Mouse (Mus musculus): ENCODE results near the gene Izumo1r. TPM values are rescaled to one million over a fixed set of nuclear protein-coding genes. Genes with fewer than 3 reads are reported as not detected.

The Izumo1r gene
- polyA plus RNA-seq, 1 experiment from 2014 or later = not detected

DNA sequence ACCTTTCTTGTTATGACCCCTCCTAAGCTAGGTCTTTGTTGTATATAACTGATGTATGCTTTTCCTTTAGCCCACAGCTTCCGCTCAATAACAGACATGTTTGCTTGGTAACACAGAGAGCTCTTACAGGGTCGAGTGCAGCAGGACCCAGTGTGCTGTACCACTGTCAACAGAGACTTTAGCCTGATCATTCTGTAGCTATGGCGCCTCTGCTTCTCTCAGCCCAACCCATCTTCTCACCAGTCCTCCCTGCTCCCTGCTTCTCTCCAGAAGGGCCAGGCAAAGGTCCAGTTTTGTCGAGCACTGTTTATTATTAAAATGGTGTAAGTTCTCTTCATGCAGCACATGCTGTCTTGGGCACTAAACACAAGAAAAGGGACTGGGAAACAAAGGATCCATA, 19.9 kb upstream of the Izumo1r start:
- Histone ChIP-seq H3K9me3 (no peaks in the 10 kb centered on the region), H3K27me3 (replicated peaks) (no peaks in the 10 kb centered on the region), H3K4me2 (replicated peaks) (no peak overlapping the region), H3K27ac (no peak overlapping the region), H3K36me3 (no peaks in the 10 kb centered on the region), H3K4me1 (no peaks in the 10 kb centered on the region), H3K9ac (no peak overlapping the region), H3K4me3 (no peak overlapping the region)
- WGBS = 77% methylated on average over 4 of the region's 4 CpGs
- no peak for ATAC-seq (ENCODE audit: low FRiP score, low read depth)

DNA sequence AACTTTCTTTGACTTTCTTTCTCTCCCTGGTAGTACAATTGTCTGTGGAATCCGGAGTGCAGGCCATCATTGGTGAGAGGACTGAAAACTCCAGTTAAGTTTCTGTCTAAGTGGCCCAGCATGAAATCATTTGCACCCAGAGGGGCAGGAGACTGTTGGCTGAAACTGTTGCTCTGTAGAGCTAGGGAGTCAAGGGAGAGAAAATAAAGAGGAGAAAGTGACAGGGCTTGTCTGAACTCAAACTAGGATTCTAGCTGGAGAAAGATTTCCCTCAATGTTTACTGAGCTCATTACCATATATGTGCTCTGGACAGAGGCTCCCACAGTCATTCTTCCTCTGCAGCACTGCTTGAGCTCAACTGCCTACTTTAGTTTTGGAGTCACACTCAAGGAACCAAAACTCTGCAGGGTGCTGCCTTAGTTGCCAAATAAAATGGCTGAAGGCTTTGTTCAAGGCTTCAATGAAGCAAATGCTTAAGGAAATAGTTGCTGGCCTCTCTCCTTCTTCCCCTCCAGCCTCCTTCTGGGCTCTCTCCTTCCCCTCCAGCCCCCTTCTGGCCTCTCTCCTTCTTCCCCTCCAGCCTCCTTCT, 18.3 kb upstream of the Izumo1r start:
- H3K9ac ChIP-seq = no peak overlapping the region
- no peaks in the 10 kb centered on the region for H3K36me3 ChIP-seq
- H3K4me3 ChIP-seq = no peak overlapping the region
- 19% methylated on average over 1 of the region's 1 CpGs for WGBS
- no peak for ATAC-seq (ENCODE audit: low FRiP score, low read depth)
- H3K27me3 ChIP-seq (replicated peaks) = no peaks in the 10 kb centered on the region
- no peaks in the 10 kb centered on the region for H3K9me3 ChIP-seq
- no peak overlapping the region for H3K4me2 ChIP-seq (replicated peaks)
- H3K27ac ChIP-seq = no peak overlapping the region
- H3K4me1 ChIP-seq = no peaks in the 10 kb centered on the region

DNA sequence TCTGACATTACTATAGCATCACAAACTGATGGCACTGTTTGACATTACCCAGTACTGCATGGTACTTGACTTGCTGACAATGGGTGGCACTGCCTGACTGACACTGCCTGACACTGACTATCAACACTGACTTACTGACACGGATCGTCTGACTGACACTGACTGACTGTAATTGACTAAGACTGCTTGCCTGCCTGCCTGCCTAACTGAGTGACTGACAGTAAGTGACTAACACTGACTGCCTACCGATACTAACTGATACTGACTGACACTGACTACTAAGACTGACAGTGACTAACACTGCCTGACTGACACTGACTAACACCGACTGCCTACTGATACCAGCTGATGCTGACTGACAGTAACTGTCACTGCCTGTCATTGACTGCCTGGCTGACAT, 17.5 kb upstream of the Izumo1r start:
- Histone ChIP-seq H3K4me2 (replicated peaks) (no peak overlapping the region), H3K9ac (no peak overlapping the region), H3K4me3 (no peak overlapping the region), H3K27me3 (replicated peaks) (no peaks in the 10 kb centered on the region), H3K27ac (no peak overlapping the region), H3K9me3 (no peaks in the 10 kb centered on the region), H3K4me1 (no peaks in the 10 kb centered on the region), H3K36me3 (no peaks in the 10 kb centered on the region)
- no peak for ATAC-seq (ENCODE audit: low FRiP score, low read depth)
- WGBS = 68% methylated on average over 4 of the region's 4 CpGs

DNA sequence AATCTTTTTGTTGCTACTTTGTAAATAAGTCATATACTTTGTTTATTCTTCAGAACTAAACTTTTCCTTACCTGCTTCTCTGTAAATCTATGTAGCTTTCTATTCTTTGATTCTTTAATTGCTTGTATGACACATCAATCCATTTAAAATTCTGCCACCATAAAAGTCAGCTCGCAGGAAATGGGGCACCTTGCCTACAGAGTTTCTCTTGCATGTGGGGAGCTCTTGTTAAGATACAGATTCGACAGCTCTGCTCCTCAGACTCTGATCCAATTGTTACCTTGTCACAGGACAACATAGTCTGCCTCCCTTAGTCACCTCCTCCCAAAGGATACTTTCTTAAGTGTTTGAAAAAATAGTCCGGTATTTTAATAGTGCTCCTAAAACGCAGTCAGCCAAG, 16.9 kb upstream of the Izumo1r start:
- no peaks in the 10 kb centered on the region for H3K27me3 ChIP-seq (replicated peaks)

DNA sequence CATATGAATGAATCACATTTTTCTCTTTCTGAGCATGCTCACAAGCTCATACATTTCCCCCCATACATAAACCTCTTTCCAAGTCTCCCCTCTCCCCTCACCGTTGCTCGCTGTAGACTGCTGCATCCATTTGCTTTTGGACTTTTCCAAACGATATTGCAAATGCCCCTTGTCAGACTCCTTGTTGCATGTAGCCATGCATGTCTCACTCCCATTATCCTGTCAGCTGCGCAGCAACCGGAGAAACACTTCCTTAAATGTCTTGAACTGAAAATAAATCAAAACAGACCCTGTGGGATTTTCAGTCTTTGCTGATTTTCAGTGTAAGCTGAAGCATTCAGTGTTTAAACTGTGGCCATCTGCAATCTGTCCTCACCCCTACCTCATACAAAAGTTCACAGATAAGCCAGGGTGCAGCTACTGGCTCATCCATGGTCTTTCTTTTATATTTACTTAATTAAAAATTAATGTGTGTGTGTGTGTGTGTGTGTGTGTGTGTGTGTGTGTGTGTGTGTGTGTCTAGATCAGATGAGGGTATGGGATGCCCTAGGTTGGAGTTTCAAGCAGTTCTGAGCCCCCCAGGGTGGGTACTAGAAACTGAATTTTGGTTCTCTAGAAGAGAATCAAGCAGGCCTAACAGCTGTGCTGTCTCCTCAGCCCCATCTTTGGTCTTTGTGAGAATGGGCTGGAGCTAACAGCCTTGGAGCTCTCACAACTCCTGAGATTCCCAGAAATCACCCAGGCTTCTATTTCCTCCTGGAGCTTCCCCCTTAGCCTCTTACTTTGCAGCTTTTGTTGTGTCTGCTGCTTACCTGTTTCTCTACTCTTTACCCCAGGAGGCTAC, 15.3 kb upstream of the Izumo1r start:
- Histone ChIP-seq H3K4me1 (no peaks in the 10 kb centered on the region), H3K27ac (no peak overlapping the region), H3K36me3 (no peaks in the 10 kb centered on the region), H3K9me3 (0 out of 2 replicates have a peak, but pooled peaks cover 2% of the 10 kb centered on the region), H3K9ac (no peak overlapping the region), H3K27me3 (replicated peaks) (no peaks in the 10 kb centered on the region), H3K4me3 (no peak overlapping the region), H3K4me2 (replicated peaks) (no peak overlapping the region)
- ATAC-seq (ENCODE audit: low FRiP score, low read depth) = no peak
- WGBS = 56% methylated on average over 5 of the region's 5 CpGs

More for the DNA sequence above, 16.9 kb upstream of the Izumo1r start:
- no peaks in the 10 kb centered on the region for H3K36me3 ChIP-seq
- no peak overlapping the region for H3K4me3 ChIP-seq
- no peaks in the 10 kb centered on the region for H3K9me3 ChIP-seq
- no peak for ATAC-seq (ENCODE audit: low FRiP score, low read depth)
- no peak overlapping the region for H3K4me2 ChIP-seq (replicated peaks)
- H3K9ac ChIP-seq = no peak overlapping the region
- H3K27ac ChIP-seq = no peak overlapping the region
- whole genome bisulfite sequencing = 85% methylated on average over 4 of the region's 4 CpGs
- no peaks in the 10 kb centered on the region for H3K4me1 ChIP-seq

DNA sequence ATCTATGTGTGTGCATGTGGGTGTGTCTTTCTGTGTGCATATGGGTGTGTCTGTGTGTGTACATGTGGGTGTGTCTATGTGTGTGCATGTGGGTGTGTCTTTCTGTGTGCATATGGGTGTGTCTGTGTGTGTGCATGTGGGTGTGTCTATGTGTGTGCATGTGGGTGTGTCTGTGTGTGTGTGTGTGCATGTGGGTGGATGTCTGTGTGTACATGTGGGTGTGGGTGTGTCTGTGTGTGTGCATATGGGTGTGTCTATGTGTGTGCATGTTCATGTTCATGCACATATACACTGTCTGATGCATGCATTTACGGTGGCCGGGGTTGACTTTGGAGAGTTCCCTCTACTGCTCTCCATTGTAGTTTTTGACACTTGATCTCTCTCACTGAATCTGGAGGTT, 13.9 kb upstream of the Izumo1r start:
- no peak overlapping the region for H3K27ac ChIP-seq
- no peak overlapping the region for H3K4me2 ChIP-seq (replicated peaks)
- H3K27me3 ChIP-seq (replicated peaks) = no peaks in the 10 kb centered on the region
- no peak overlapping the region for H3K9ac ChIP-seq
- H3K9me3 ChIP-seq = 0 out of 2 replicates have a peak, but pooled peaks cover 2% of the 10 kb centered on the region
- WGBS = 97% methylated on average over 2 of the region's 2 CpGs
- no peak overlapping the region for H3K4me3 ChIP-seq
- no peaks in the 10 kb centered on the region for H3K4me1 ChIP-seq
- no peak for ATAC-seq (ENCODE audit: low FRiP score, low read depth)
- no peaks in the 10 kb centered on the region for H3K36me3 ChIP-seq

DNA sequence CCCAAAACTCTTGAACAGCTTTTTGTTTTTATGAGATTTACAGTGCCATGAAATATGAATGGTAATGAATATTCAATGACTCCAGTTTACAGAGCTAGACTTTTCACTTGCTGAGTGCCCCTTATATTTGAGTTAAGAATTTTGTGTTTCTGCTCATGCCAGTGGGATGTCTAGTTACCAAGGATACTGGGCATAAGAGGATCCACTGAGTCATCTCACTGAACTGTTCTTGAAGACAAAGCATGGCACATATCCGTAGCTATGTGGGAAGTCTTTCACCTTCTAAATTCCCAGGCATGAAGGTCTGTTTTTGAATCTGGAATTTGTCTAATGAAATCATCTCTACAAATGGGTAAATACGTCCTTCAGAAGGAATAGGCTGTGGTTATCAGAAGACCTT, 8.3 kb upstream of the Izumo1r start:
- Histone ChIP-seq H3K27ac (no peak overlapping the region), H3K4me3 (no peak overlapping the region), H3K36me3 (no peaks in the 10 kb centered on the region), H3K27me3 (replicated peaks) (no peaks in the 10 kb centered on the region), H3K4me2 (replicated peaks) (no peak overlapping the region), H3K4me1 (peaks cover 7% of the 10 kb centered on the region), H3K9me3 (0 out of 2 replicates have a peak, but pooled peaks cover 2% of the 10 kb centered on the region), H3K9ac (no peak overlapping the region)
- 87% methylated on average over 2 of the region's 2 CpGs for WGBS
- ATAC-seq (ENCODE audit: low FRiP score, low read depth) = no peak

DNA sequence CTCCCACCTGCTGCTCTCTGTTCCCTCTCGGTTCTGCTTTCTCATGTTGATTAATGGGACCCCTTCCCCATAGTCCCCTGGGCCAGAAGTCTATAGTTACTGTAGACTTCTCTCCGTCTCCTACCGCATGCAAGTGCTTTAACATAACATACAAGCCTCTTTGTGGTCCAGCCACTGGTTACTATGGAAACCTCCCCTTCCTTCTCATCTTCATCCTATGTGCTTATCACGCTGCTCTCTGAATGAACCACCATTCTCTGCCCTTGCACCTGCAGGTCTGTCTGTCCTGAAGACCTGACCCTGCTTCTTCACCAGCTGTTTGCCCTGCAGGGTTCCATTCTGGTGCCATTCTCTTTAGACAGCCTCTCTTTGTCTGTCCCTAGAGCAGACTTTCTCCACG, 6.2 kb upstream of the Izumo1r start:
- Histone ChIP-seq H3K9me3 (0 out of 2 replicates have a peak, but pooled peaks cover 2% of the 10 kb centered on the region), H3K4me1 (peaks cover 12% of the 10 kb centered on the region), H3K27ac (no peak overlapping the region), H3K27me3 (replicated peaks) (no peaks in the 10 kb centered on the region), H3K9ac (no peak overlapping the region), H3K4me3 (no peak overlapping the region), H3K36me3 (no peaks in the 10 kb centered on the region), H3K4me2 (replicated peaks) (no peak overlapping the region)
- 5% methylated on average over 5 of the region's 5 CpGs for WGBS
- ATAC-seq (ENCODE audit: low FRiP score, low read depth) = peak; percentile 91

DNA sequence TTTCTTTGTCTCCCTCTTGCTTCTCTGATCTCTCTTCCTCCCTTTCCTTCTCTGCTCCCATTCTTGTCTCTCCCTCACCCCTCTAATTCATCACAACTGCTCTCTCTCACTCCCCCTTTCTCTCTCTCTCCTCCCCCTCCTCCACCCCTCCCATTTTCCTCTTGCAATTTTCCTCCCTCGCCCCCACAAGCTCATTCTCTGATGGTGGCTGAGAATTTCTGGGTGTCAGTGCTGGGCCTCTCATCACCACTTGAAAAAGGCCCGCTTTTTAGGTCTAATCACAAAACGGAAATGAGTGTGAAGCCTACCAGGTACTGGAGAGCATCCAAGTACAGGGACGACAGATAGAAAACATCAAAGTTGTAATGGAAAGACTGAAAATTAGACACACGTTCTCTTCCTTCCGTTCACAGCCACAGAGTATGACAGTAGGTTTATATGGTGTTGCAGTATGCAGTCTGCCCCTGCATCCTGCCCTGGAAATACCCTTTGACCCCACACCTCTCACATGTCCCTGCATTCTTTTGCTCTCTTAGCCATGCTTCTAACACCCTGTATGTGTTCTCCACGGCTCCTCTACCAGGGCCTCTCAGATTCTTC, 4.2 kb upstream of the Izumo1r start:
- Histone ChIP-seq H3K27ac (no peak overlapping the region), H3K9me3 (no peaks in the 10 kb centered on the region), H3K27me3 (replicated peaks) (no peaks in the 10 kb centered on the region), H3K4me2 (replicated peaks) (no peak overlapping the region), H3K4me1 (peaks cover 28% of the 10 kb centered on the region), H3K9ac (no peak overlapping the region), H3K36me3 (no peaks in the 10 kb centered on the region), H3K4me3 (no peak overlapping the region)
- ATAC-seq (ENCODE audit: low FRiP score, low read depth) = no peak
- 78% methylated on average over 7 of the region's 7 CpGs for WGBS

DNA sequence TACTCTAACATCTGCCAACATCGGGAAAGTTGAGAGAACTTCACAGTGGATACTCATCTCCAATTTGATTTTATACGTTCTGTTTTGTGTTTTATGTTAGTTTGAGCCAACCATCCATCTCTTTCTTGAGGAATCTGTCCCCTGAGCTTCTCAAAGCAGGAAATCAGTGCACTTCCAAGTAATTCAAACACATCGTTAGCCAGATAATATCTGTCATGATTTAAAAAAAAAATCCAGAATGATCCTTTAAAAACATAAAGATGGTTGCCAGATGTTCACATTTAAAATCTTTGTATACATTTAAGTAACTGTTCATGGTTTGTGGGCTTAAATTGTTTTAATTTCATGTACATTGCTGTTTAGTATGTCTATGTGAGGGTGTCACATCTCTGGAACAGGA, 2.2 kb upstream of the Izumo1r start:
- H3K4me2 ChIP-seq (replicated peaks) = no peak overlapping the region
- H3K27me3 ChIP-seq (replicated peaks) = no peaks in the 10 kb centered on the region
- 81% methylated on average over 3 of the region's 3 CpGs for WGBS
- no peak overlapping the region for H3K9ac ChIP-seq
- no peak for ATAC-seq (ENCODE audit: low FRiP score, low read depth)
- H3K36me3 ChIP-seq = no peaks in the 10 kb centered on the region
- no peak overlapping the region for H3K27ac ChIP-seq
- H3K4me1 ChIP-seq = peaks cover 28% of the 10 kb centered on the region
- no peaks in the 10 kb centered on the region for H3K9me3 ChIP-seq
- H3K4me3 ChIP-seq = no peak overlapping the region

DNA sequence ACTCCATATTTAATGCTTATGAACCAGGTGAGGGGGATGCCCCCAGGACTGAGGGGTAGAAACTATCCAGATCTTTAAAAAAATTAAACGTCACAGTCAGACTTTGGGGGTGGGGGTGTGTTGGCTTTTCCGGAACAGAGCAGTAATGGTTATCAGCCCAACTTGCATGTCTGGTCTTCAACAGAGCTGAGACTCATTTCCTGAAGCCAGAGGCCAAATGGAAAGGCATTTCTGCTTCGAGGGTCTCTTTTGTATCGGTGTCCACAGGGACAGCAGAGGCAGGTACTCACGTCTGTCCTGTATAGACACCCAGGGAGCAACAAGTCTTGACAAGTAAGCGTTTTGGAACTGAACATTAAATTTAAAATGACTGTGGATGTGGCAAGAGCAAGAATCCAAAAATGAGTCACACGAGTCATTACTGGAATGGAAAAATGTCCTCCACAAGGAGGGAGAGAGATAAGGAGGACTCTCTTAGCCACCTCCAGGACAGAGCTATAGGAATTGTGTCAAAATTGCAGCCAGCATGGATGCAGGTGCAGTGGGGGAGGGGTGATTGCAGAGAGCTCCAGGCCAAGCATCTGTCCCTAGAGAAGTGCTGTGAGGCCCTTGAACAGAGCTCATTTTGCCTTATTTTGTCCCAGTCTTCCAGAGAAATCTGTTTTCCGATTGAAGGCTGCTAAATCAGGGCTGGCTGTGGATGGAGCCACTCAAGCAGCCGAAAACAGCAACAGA, 1.2 kb upstream of the Izumo1r start:
- Histone ChIP-seq H3K9me3 (no peaks in the 10 kb centered on the region), H3K27ac (no peak overlapping the region), H3K9ac (no peak overlapping the region), H3K36me3 (no peaks in the 10 kb centered on the region), H3K27me3 (replicated peaks) (no peaks in the 10 kb centered on the region), H3K4me2 (replicated peaks) (no peak overlapping the region), H3K4me3 (no peak overlapping the region), H3K4me1 (peaks cover 22% of the 10 kb centered on the region)
- 51% methylated on average over 9 of the region's 9 CpGs for WGBS
- ATAC-seq (ENCODE audit: low FRiP score, low read depth) = no peak

DNA sequence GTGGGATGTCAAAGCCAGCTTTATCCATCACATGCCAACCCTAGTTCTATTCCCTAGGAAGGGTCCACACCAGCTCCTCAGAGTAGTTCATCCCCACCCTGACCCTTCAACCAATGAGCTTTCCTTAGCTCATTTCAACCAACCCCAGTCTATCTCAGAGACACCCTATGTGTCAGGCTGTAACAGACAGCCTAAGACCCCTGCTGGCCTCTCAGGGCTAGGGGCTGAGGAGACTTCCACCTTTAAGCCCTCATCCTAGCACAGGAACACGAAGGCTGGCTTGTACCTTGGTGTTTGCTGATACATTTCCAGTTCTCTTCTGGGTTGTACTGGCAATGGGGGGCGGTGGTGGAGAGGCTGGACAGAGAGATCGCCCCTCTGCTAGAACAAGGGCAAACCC, 743 bp downstream of the Izumo1r start:
- H3K9ac ChIP-seq = no peak overlapping the region
- no peak overlapping the region for H3K4me3 ChIP-seq
- peaks cover 21% of the 10 kb centered on the region for H3K4me1 ChIP-seq
- H3K9me3 ChIP-seq = no peaks in the 10 kb centered on the region
- H3K4me2 ChIP-seq (replicated peaks) = no peak overlapping the region
- ATAC-seq (ENCODE audit: low FRiP score, low read depth) = no peak
- 92% methylated on average over 3 of the region's 3 CpGs for whole genome bisulfite sequencing
- H3K27me3 ChIP-seq (replicated peaks) = no peaks in the 10 kb centered on the region
- no peaks in the 10 kb centered on the region for H3K36me3 ChIP-seq
- H3K27ac ChIP-seq = no peak overlapping the region

All from neural tube, embryonic 12.5 days (tissue).